Mouse (Mus musculus): ENCODE data around the gene Eef2k. TPM values are rescaled to one million over a fixed set of nuclear protein-coding genes. Genes with fewer than 3 reads are reported as not detected.
A peak's percentile ranks its signal among the peaks of the same experiment; 100 is the strongest.
"Not testable (repeated sequence)": the region's sequence is repeated elsewhere in the genome, so short reads cannot be mapped to it uniquely, and the experiment has no call there.

Eef2k gene
- total RNA-seq, 4 experiments from 2014 or later: 28.3 to 36.3 (median 35.3) TPM

- DNase-seq (ENCODE audit: low spot score in 2 of 2): no peak
These were observed 92.1 kb downstream of the Eef2k start for GRCm38 (mm10) chr7:120934716-120935115.

- no peak for DNase-seq (ENCODE audit: low spot score in 2 of 2)
These were observed 93.9 kb downstream of the Eef2k start for GRCm38 (mm10) chr7:120936522-120936921.

- DNase-seq (ENCODE audit: low spot score in 2 of 2): no peak
These were observed 95.6 kb downstream of the Eef2k start for GRCm38 (mm10) chr7:120938206-120938605.

- DNase-seq (ENCODE audit: low spot score in 2 of 2): peak in 1 of 2 experiments; percentile 36
These were observed 97.7 kb downstream of the Eef2k start for GRCm38 (mm10) chr7:120940343-120940742.

GRCm38 (mm10) chr7:120941214-120941613, 98.6 kb downstream of the Eef2k start:
- DNase-seq (ENCODE audit: low spot score in 2 of 2): no peak

- no peak for DNase-seq (ENCODE audit: low spot score in 2 of 2)
These were observed 99.9 kb downstream of the Eef2k start for GRCm38 (mm10) chr7:120942506-120942905.

GRCm38 (mm10) chr7:120943936-120944509, 101.4 kb downstream of the Eef2k start:
- DNase-seq (ENCODE audit: low spot score in 2 of 2): no peak

- DNase-seq (ENCODE audit: low spot score in 2 of 2): not testable (repeated sequence)
These were observed 111.0 kb downstream of the Eef2k start for GRCm38 (mm10) chr7:120953591-120953990.

Other genes starting within 250 kb of the Eef2k start
- gene Uqcrc2, start 207.7 kb upstream of the Eef2k start, total RNA-seq (2022): 100 to 1,000 TPM; 248 to 256 (median 249) TPM
- gene Pdzd9, start 172.5 kb upstream of the Eef2k start, total RNA-seq (2022): under 1 TPM in 2 of 4 experiments, not detected in 2; 0.17 to 0.39 TPM
- 10 to 100 TPM; 69.0 to 88.6 (median 73.7) TPM for gene Mosmo, start 165.2 kb upstream of the Eef2k start, total RNA-seq (2022)
- 10 to 100 TPM; 15.4 to 20.7 (median 15.9) TPM for gene Vwa3a, start 103.5 kb upstream of the Eef2k start, total RNA-seq (2022)
- gene Gm5737, start 30.5 kb upstream of the Eef2k start, total RNA-seq (2022): under 1 TPM in 1 of 4 experiments, not detected in 3; 0.30 TPM
- gene Polr3e, start 74.9 kb downstream of the Eef2k start, total RNA-seq (2022): 10 to 100 TPM; 25.8 to 31.6 (median 30.3) TPM
- 10 to 100 TPM in 3 of 4 experiments, 1 to 10 TPM in 1; 8.7 to 12.5 (median 10.7) TPM for gene Cdr2, start 139.5 kb downstream of the Eef2k start, total RNA-seq (2022)
- 1 to 10 TPM in 1 of 4 experiments, under 1 TPM in 3; 0.18 to 2.4 (median 0.48) TPM for gene Mfsd13b, start 139.7 kb downstream of the Eef2k start, total RNA-seq (2022)
- 100 to 1,000 TPM; 101 to 118 (median 101) TPM for gene Mettl9, start 191.6 kb downstream of the Eef2k start, total RNA-seq (2022)
- 1 to 10 TPM in 1 of 4 experiments, under 1 TPM in 2, not detected in 1; 0.22 to 1.3 (median 0.98) TPM for gene Igsf6, start 231.7 kb downstream of the Eef2k start, total RNA-seq (2022)
- under 1 TPM; 0.27 to 0.58 (median 0.31) TPM for gene Otoa, start 238.8 kb downstream of the Eef2k start, total RNA-seq (2022)